Mouse (Mus musculus) bone marrow, adult 2 months (tissue): ENCODE results near the gene Ccl11.

ENCODE experiments used
- CTCF ChIP-seq: fragments of 200-500 bp; IDR thresholded peaks from 2 replicates; pipeline ENCODE4 v1.5.1; 2011; ENCODE audit warnings: low read length, control low read depth; ENCODE audit not compliant: control insufficient read depth, insufficient read depth
- POLR2A ChIP-seq: fragments of 200-500 bp; IDR thresholded peaks from 2 replicates; pipeline ENCODE4 v1.6.1; 2011; ENCODE audit warnings: low read depth, mild to moderate bottlenecking, control low read depth, low read length, borderline replicate concordance; ENCODE audit not compliant: control insufficient read depth

DNA sequence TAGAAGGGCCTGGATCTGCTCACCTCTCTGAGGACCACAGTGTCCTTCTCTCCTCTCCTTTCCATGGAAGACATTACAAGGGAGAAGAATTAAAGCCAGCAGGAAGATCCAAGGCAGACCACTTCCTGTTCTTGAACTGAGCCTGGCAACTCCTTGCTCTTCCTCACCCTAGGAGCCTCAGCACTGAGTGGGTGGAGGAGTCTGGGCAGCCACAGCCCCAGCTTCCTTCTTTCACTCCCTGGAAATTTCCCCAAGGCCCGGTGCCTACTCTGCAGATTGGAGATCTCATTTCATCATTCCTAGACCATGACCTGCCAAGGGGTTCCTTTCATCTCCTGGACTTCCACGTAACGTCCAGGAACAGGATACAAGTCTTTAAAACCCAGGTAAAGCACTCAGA is 15.4 kb downstream of the Ccl11 start:
- TF ChIP-seq CTCF (no peak), POLR2A (no peak)
